Mouse (Mus musculus) hematopoietic stem cell, adult 5-6 weeks (primary cell): Measurements from ENCODE around the gene Ndel1. TPM values are rescaled to one million over a fixed set of nuclear protein-coding genes. Genes with fewer than 3 reads are reported as not detected.

Source experiments
- ATAC-seq, 2 experiments: fragments of 125-278 bp in 1 of 2; replicated peaks in 1 of 2; 2 replicates each; pipeline ENCODE4 v1.8.0; 2016 to 2017; ENCODE audit warnings: inconsistent platforms in 2 of 2, mild to moderate bottlenecking in 2 of 2, moderate number of reproducible peaks in 2 of 2, low read depth in 1 of 2, moderate TSS enrichment in 1 of 2; ENCODE audit not compliant: low FRiP score in 2 of 2, poor library complexity in 2 of 2, severe bottlenecking in 2 of 2, insufficient read depth in 1 of 2, low TSS enrichment in 1 of 2
- total RNA-seq: library from RNA; stranded (forward); fragments of 172-1452, 232-1000 nt; gene quantifications from 2 replicates; pipeline ENCODE4 v1.2.3, GENCODE M21; 2017

Gene Ndel1
- total RNA-seq, 1 experiment from 2014 or later, result 73.3 TPM

DNA sequence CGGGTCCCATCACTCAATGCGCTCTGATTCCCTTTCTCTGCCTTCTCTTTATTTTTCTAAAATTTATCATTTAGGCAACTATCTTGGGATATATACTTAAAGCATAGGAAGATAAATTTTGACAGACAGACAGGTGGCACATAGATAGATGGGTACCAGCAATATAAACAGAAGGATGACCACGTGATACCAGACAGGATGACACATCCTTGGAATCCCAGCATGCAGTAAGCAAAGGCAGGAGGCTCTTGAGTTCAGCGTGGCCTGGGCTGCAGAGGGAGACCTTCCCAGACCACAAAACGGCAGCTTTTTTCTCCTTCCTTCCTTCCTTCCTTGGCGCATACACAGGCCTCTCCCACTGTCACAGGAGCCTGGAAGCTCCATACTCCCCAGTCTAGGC, 26.2 kb upstream of the Ndel1 start:
- ATAC-seq, result no peak

DNA sequence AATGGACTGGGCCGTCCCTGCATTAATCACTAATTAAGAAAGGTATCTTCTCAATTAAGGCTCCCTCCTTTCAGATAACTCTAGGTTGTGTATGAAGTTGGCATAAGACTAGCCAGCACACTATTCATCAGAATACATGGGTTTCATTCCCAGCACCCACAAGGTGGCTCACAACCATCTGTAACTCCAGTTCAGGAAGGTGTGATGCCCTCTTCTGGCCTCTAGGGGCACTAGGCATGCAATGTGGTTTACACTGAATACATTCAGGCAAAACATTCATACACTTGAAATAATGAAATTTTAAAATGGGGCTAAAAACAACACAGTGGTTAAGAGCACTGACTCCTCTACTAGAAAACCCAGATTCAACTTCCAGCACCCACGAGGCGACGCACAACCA, 25.5 kb upstream of the Ndel1 start:
- ATAC-seq, result peak; percentile 24 to 28; a peak in 1 of 4 replicates

- no peak for ATAC-seq
Observed at GRCm38 (mm10) chr11:68896247-68896646, 24.6 kb upstream of the Ndel1 start.

- no peak for ATAC-seq
Observed at GRCm38 (mm10) chr11:68893911-68894464, 22.3 kb upstream of the Ndel1 start.

DNA sequence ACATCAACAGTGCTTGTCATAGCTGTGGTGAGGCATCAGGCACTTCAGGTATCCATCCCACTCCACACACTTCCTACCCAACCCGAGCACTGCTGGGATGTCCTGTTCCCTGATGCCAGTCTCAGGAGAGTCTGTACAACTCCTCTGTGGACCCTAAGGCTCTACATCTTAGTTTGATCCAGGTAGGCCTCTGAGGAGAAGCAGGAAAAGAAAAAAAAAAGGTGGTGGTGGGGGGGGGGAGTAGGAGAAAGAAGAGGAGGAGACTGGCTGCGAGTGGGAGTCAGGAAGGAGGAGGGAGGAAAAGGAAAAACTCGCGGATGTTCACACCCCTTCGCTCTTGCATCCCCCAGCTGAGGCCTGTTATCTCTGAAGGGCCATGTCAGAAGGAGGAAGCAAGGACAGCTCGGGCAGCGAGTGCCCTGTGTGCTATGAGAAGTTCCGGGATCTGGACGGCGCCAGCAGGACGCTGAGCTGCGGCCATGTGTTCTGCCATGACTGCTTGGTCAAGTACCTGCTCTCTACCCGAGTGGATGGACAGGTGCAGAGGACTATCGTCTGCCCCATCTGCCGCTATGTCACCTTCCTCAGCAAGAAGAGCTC, 20.7 kb upstream of the Ndel1 start:
- ATAC-seq, result no peak

GRCm38 (mm10) chr11:68891823-68892222, 20.2 kb upstream of the Ndel1 start:
- ATAC-seq, result no peak; a peak in 1 of 4 replicates

DNA sequence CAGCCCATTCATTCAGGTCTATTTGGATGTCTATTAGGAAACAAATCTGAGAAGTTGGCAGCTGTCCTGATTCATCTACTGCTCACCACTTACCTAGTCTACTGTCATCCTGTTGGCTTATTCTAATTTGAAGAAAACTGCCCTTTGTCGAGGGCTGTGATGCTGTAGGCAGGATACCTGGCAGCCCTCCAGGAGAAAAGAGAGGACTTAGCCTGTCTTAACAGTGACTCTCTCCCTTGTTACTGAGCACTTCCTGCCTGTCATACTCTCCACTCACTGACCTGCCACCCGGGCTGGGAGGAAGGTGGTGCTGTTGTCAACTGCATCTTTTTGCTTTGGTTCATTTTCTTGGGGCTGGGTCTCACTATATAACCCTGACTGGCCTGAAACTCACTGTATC, 19.0 kb upstream of the Ndel1 start:
- no peak for ATAC-seq

DNA sequence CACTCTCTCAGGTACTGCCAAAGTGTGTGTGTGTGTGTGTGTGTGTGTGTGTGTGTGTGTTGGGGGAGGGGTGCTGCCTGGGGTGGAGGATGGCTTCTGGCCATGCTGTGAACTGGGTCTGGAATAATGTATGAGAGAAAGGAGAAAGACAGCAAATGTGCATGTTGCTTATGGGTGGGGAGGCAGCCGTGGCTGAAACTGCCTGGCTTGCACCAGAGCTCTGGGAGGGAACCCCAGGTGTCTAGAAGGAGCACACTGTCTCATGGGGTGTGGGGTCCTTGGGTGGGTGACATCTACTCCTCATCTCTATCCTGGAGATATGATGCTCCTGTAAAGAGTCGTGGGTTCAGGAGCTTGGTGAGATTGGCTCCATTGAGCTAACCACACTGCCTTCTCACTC, 17.0 kb upstream of the Ndel1 start:
- ATAC-seq, result no peak

DNA sequence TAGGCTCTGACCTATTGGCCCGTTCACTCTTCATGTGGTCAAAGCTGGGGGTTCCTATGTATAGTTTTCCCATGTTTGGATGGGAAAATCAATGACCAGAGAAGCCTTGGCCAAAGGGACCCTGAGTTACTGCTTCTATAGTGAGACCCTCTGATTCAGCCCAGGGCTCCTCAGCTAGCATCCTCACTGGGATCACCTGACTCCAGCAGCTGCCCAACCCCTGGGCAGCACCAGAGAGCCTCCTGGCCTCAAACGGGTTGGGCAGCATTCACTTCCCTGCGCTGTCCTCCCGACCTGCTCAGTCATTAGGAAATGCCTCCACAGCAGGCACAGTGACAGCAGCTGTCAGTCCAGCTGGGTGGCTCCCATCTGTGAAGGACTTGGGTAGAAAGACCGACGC, 16.6 kb upstream of the Ndel1 start, which contains the start of gene Rnf222:
Rnf222 (plus strand) TSS at position 301 of the 400 bp plus-strand sequence.
- ATAC-seq, result no peak

- ATAC-seq, result no peak
Observed at GRCm38 (mm10) chr11:68886091-68886490, 14.4 kb upstream of the Ndel1 start.

DNA sequence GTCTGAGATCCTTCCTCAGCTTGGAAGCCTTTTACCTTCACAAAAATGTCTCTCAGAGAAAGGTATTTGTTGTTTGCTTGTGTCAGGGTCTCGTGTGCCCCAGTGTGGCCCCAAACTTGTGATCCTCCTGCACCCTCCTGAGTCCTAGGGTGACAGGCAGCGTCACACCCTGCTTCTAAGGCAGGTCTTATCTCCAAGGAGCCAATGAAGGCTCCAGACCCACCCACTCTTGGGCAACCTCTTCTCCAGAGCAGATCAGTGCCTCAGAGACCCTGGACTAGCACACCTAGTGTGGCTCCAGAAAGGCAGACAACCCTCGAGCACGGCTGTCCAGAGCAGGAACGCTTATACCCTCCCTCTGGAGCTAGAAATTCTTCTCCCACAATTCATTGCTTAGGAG, 12.7 kb upstream of the Ndel1 start:
- no peak for ATAC-seq

DNA sequence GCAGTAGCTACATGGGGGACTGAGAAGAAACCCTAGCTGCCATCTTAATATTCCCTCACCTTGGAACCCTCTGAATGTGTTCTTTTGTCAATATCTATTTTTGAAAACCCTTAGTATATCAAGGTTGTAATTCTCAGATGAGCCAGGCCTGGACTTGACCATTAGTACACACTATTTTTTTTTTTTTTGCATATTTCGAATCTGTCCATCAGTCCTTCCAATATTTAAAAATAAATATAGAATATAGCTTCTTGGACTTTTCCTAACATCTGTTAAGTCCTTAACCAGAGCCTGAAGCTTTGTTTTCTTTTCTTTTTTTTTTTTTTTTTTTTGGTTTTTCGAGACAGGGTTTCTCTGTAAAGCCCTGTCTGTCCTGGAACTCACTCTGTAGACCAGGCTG, 12.2 kb upstream of the Ndel1 start:
- no peak for ATAC-seq

GRCm38 (mm10) chr11:68882107-68882506, 10.4 kb upstream of the Ndel1 start:
- no peak for ATAC-seq

DNA sequence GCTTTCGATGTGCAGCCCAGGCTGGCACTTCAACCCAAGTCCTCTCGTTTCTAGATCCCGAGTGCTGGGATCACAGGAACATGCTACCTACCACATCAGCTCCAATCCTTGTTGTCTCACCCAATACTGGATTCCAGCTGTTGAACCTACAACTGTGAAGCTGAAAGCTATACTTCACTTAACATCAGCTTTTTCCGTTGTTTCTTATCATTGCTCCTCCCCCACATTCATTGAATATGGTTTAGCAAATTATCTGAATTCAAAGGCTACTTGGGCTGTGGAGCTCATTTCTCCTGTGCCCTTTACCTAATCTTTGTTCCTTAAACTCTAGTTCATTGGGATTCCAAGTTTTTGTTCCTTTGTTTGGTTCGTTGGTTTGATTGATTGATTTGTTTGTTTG, 7.2 kb upstream of the Ndel1 start:
- ATAC-seq, result no peak

DNA sequence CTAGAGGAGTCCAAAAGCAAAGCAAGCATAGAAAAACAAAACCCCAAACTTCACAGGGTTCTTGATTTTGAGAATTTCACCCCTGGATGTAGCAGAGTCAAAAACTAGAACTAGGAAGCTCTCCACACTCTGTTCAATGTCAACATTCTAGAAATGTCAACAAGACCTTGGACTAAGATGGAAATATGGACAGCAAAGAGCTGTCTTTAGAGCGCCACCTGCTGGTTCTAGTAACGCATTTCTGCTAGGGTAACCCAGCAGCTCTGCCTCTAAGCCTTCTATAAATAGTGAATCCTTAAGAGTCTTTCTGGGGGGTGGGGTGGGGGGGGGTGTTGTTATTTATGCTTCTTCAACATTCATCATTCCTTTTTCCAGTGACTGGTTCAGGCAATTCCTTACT, 3.2 kb upstream of the Ndel1 start:
- ATAC-seq, result peak; percentile 59 to 73; a peak in 3 of 4 replicates

GRCm38 (mm10) chr11:68871277-68871676, 381 bp downstream of the Ndel1 start:
- ATAC-seq, result no peak

DNA sequence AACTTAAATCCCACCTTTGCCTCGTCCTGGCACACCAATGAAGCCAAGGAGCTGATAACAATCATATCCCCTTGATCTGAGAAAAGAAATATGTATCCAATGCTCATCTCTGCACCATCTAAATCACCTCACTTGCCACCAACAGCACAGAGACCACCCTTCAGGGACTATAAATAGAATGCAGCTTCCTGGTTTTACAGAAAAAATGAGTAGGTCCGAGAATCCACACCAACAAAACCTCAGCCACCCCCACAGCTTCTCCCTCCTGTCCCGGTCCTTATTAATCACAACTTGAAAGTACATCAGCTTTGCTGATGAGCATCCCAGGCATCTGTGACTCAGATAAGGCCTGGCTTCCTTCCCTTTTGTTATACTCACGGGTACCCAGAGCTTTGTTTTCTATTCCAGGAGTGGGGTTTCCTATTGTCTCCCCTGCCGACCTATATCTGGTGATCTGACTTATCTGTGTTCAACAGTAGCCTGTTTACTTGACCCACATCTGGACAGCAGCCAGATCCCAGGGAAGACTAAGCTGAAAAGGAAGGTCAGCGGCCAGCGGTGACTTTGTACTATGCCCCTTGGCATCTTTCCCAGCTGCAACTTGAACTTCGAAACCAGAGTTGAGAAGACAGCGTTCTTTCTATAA, 7.0 kb downstream of the Ndel1 start:
- peak; percentile 9 to 40; a peak in 2 of 4 replicates for ATAC-seq

- ATAC-seq, result peak; percentile 73 to 88
Observed at GRCm38 (mm10) chr11:68863631-68864091, 8.0 kb downstream of the Ndel1 start.

- no peak for ATAC-seq
Observed at GRCm38 (mm10) chr11:68862260-68862659, 9.4 kb downstream of the Ndel1 start.
